Mouse (Mus musculus) testis, postnatal 14 days (tissue): Measurements from ENCODE around the gene Yars.
A peak's percentile ranks its signal among the peaks of the same experiment; 100 is the strongest.

Experiments
- DNase-seq: peaks from one replicate; pipeline ENCODE4 v3.0.0; 2021; ENCODE audit warnings: low spot score

Yars gene

GRCm38 (mm10) chr4:129189542-129190519, at the start of gene Yars, which contains the start of gene S100pbp:
Yars (plus strand) TSS chr4:129189760.
S100pbp (minus strand) TSS chr4:129189727.
- peak; percentile 99 for DNase-seq

DNA sequence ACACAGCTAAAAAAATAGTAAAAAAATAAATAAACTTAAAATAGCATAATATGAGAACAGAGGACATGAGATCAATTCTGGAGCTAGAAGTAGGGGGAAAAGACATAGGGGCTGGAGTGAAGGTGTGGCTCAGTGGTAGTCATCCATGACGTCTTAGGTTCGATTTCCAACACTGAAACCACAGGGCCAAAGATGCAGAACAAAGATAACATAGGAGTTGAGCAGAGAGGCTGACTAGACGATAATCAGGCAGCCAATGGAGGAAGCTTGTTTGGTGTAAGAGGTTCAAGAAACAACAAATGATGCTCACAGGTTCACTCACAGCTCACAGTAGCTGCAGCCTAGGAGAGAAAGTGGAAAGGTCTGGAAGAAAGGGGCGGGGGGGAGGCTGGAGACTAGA, 48.8 kb upstream of the Yars start:
- no peak for DNase-seq

DNA sequence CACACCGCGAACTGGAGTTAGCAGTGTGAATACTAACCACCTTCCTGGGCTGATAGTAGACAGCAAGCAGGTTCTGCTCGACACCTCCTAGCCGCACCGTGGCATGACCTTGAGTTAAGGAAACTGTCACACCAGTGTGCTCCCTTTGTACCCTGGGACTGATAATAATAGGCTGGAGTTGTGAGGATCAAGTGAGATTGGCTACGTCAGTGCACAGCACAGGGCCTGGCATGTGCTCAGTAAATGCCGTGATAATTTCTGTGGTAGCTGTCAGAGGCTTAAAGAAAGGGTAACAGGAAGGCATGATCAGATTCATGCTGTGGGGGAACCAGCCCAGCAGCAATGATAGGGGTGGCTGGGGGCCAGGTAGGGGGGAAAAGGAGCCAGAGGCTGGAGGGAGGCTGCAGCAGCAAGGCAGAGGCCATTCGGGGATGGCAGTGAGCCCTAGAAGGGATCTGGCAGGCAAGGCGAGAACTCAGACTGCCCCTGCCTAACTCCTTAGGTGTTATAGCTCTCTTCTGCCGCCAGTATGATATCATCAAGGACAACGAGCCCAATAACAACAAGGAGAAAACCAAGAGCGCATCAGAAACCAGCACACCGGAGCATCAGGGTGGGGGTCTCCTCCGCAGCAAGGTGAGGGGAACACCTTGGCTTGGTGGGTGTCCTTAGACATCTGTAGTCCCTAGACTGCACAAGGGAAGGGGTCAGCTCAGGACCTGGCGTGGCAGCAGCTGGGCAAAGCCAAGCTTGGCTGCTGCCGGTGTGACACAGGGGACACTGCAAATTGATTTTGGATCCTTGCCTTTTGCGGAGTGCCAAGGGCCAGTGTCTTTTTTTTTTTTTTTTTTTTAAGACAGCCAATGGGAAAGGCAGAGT, 47.8 kb upstream of the Yars start:
- peak; percentile 54 for DNase-seq

DNA sequence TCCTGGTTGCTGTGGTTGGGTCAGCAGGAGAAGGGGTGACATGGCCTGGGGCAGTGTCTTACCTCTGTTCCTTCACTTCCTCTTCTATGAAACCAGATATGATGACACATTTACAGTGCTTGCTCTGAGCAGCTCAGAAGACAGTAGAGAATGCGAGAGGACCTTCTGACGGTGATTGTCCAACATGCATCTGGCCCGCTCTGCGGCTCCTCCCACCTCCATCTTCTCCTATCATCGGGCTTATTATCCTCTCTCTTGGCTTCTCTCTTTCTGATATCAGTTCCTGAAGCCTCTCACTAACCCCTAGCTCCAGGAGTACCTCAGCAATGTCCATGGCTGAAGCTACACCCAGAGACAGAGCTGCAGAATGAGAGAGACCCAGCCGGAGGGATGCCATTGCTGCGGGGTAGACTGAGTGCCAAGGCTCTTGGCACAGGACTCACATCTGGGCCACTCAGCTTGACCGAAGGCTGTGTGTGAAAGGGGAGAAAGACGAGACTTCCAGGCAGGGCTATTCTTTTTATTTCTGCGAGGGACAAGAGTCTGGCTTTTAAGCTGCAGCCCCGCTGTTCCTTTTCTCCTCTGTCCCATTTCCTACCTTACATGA, 47.0 kb upstream of the Yars start:
- DNase-seq, result no peak

GRCm38 (mm10) chr4:129143509-129143908, 46.1 kb upstream of the Yars start:
- no peak for DNase-seq

GRCm38 (mm10) chr4:129144401-129145367, 44.9 kb upstream of the Yars start:
- DNase-seq, result no peak

GRCm38 (mm10) chr4:129145411-129145810, 44.1 kb upstream of the Yars start:
- DNase-seq, result no peak

GRCm38 (mm10) chr4:129145943-129146342, 43.6 kb upstream of the Yars start:
- DNase-seq, result no peak

- DNase-seq, result no peak
Observed at GRCm38 (mm10) chr4:129146392-129146791, 43.2 kb upstream of the Yars start.

GRCm38 (mm10) chr4:129147552-129148103, 41.9 kb upstream of the Yars start:
- DNase-seq, result no peak

DNA sequence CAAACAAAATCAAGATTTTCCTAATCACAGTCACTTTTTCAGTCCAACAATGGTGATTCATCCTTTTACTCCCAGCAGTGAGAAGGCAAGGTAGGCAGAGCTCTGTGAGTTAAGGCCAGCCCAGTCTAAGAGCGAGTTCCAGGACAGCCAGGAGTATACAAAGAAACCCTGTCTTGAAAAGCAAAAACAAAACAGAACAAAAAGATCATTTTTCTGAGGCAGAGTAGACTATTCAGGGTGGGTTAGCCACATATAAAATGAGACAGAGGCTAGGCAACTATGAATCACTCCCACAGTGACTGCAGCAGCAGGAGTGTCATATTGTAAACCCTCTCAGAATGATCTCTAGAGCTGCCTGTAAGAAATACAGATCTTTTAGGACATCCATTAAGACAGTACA, 40.2 kb upstream of the Yars start:
- DNase-seq, result no peak

- no peak for DNase-seq
Observed at GRCm38 (mm10) chr4:129151276-129151811, 38.2 kb upstream of the Yars start.

DNA sequence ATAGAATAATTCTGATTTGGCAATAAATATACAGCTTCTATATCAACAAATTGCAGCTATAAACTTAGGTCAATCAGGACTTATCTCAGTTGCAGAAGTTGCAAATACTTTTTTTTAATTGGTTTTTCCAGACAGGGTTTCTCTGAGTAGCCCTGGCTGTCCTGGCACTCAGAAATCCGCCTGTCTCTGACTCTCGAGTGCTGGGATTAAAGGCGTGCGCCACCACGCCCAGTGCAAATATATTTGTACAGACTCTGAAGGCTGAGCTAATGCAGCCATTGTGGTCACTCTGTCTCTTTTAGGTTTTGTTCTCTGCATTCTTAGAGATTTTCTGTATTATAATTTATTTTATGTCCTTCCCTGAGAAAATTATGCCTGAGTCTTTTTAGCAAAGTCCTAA, 32.0 kb upstream of the Yars start:
- DNase-seq, result no peak

GRCm38 (mm10) chr4:129158549-129158948, 31.0 kb upstream of the Yars start:
- no peak for DNase-seq

DNA sequence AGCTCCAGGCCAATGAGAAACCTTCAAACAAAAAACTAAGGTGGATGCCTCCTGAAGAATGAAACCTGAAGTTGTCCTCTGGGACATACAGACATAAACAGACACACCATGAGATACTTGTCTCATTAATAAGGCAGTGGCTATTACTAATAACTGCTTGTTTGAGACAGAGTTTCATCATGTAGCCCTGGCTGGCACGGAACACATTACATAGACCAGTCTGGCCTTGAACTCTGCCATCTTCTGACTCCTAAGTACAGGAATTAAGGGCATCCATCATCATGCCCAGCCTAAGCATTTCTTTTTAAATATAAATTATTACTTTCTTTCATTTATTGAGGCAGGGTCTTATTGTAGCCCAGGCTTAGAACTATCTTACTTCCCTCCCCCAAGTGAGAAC, 28.5 kb upstream of the Yars start:
- no peak for DNase-seq

DNA sequence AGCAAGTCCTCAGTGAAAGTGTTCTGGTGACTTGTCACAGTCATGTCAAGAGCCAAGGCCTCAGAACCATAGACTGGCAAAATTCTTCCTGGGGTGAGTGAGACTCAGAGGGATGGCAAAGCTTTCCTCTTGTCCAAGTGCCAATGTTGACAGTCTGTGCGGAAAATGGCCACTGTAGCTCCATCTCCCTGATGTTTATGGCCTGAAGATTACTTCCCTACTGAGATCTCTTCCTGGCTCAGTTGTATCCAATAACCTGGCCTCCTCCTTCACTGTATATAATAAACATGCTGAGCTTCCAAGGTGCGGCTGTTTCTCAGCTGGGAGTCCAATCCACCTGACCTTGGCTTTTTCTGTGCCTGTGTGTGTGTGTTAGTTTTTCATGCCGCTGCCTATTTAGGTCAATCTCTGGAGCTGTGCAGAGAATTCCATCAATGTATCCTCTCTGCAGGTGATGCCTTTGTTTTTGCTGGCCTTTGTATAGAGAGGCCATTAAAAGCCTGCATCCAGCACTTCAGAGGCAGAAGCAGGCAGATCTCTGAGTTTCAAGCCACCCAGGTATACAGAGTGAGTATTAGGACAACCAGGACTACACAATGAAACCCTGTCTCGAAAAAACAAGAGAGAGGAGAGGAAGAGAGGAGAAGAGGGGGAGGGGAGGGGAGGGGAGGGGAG, 27.8 kb upstream of the Yars start:
- no peak for DNase-seq

DNA sequence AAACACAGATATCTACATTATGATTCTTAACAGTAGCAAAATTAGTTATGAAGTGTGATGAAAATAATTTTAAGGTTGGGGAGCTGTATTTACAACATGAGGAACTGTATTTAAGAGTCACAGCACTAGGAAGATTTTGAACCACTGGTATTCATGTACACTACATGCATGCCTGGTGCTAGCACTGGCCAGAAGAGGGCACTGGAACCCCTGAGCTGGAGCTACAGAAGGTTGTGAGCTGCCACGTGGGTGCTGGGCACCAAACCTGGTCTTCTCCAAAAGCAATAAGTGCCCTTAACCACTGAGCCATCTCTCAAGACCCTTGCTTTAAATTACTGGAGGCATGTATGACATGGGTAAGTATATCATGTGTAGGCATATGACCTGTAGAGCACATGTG, 17.0 kb upstream of the Yars start:
- no peak for DNase-seq

DNA sequence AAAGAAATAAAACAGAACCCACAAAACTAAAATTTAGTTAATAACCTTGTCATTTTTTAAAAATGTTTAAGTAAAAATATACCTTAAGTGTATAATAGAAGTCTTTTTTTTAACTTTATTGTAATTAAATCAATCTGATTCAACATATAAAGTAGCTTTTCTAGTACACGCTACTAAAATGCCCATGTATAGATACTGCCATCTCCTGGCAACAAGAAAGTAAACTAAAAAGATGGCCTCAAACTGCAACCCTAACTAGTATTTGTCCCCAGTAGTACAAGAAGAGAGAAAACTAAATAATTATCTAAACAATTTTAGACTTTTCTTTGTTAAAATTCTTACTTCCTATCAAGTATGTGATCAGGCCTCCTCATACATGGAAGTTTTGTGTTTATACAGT, 10.0 kb upstream of the Yars start:
- no peak for DNase-seq

- no peak for DNase-seq
Observed at GRCm38 (mm10) chr4:129188041-129188659, 1.4 kb upstream of the Yars start.
